Mouse (Mus musculus) olfactory bulb, adult 2 months (tissue): Measurements from ENCODE around the gene Camta1.

Source experiments
- CTCF ChIP-seq: fragments of 200-500 bp; IDR thresholded peaks from 2 replicates; pipeline ENCODE4 v1.5.1; 2012; ENCODE audit warnings: low read depth, mild to moderate bottlenecking, low read length, moderate library complexity; ENCODE audit not compliant: insufficient read depth
- POLR2A ChIP-seq: fragments of 200-500 bp; IDR thresholded peaks from 2 replicates; pipeline ENCODE4 v1.6.1; 2012; ENCODE audit warnings: mild to moderate bottlenecking, low read depth, low read length, moderate library complexity; ENCODE audit not compliant: insufficient read depth

GRCm38 (mm10) chr4:151422922-151423321 is 438.8 kb downstream of the Camta1 start:
- TF ChIP-seq CTCF (no peak), POLR2A (no peak)
